Mouse (Mus musculus) ovary, postnatal 14 days (tissue): ENCODE results near the gene Upp2.
A peak's percentile ranks its signal among the peaks of the same experiment; 100 is the strongest.

Source experiments
- DNase-seq: peaks from one replicate; pipeline ENCODE4 v3.0.0; 2022; ENCODE audit warnings: low spot score

Gene Upp2

GRCm38 (mm10) chr2:58759676-58760075 lies 192.6 kb downstream of the Upp2 start:
- no peak for DNase-seq

- DNase-seq, result no peak
These were observed 198.0 kb downstream of the Upp2 start for GRCm38 (mm10) chr2:58765141-58765540.

- no peak for DNase-seq
These were observed 206.7 kb downstream of the Upp2 start for GRCm38 (mm10) chr2:58773833-58774232.

- no peak for DNase-seq
These were observed 211.9 kb downstream of the Upp2 start for GRCm38 (mm10) chr2:58778986-58779495.

- no peak for DNase-seq
These were observed 216.4 kb downstream of the Upp2 start for GRCm38 (mm10) chr2:58783526-58783925.

GRCm38 (mm10) chr2:58786177-58786576 lies 219.1 kb downstream of the Upp2 start:
- DNase-seq, result no peak

- DNase-seq, result no peak
These were observed 219.6 kb downstream of the Upp2 start for GRCm38 (mm10) chr2:58786681-58787080.

GRCm38 (mm10) chr2:58787360-58787759 lies 220.3 kb downstream of the Upp2 start:
- no peak for DNase-seq

- DNase-seq, result no peak
These were observed 222.8 kb downstream of the Upp2 start for GRCm38 (mm10) chr2:58789934-58790333.

GRCm38 (mm10) chr2:58790361-58790760 lies 223.3 kb downstream of the Upp2 start:
- no peak for DNase-seq

- DNase-seq, result no peak
These were observed 227.4 kb downstream of the Upp2 start for GRCm38 (mm10) chr2:58794489-58794888.

GRCm38 (mm10) chr2:58795432-58795831 lies 228.3 kb downstream of the Upp2 start:
- no peak for DNase-seq

- DNase-seq, result no peak
These were observed 230.4 kb downstream of the Upp2 start for GRCm38 (mm10) chr2:58797506-58797905.

- DNase-seq, result no peak
These were observed 232.0 kb downstream of the Upp2 start for GRCm38 (mm10) chr2:58799126-58799525.

- DNase-seq, result no peak
These were observed 232.5 kb downstream of the Upp2 start for GRCm38 (mm10) chr2:58799623-58800022.

GRCm38 (mm10) chr2:58812941-58813340 lies 245.8 kb downstream of the Upp2 start:
- no peak for DNase-seq

GRCm38 (mm10) chr2:58828910-58829600 lies 262.0 kb downstream of the Upp2 start:
- DNase-seq, result no peak

GRCm38 (mm10) chr2:58829981-58830742 lies 263.1 kb downstream of the Upp2 start:
- peak; percentile 7 for DNase-seq

- no peak for DNase-seq
These were observed 265.3 kb downstream of the Upp2 start for GRCm38 (mm10) chr2:58832253-58832980.

GRCm38 (mm10) chr2:58841021-58841420 lies 273.9 kb downstream of the Upp2 start:
- no peak for DNase-seq

GRCm38 (mm10) chr2:58842443-58842842 lies 275.3 kb downstream of the Upp2 start:
- no peak for DNase-seq
